Mouse (Mus musculus) left cerebral cortex, adult 2 months (tissue): ENCODE results near the gene Dlat. TPM values are rescaled to one million over a fixed set of nuclear protein-coding genes. Genes with fewer than 3 reads are reported as not detected.

Experiments
- DNase-seq, 2 experiments: peaks; one replicate each; pipeline ENCODE4 v3.0.0; 2021 to 2022; ENCODE audit warnings: low spot score in 2 of 2, mixed read lengths in 1 of 2; ENCODE audit errors: extremely low spot score in 1 of 2
- H3K27ac ChIP-seq: fragments of 200-600 bp; 2 replicates; pipeline ENCODE4 v1.8.1; 2022
- H3K4me3 ChIP-seq: fragments of 200-600 bp; 2 replicates; pipeline ENCODE4 v1.8.1; 2022
- CTCF ChIP-seq: fragments of 200-600 bp; IDR thresholded peaks from 2 replicates; pipeline ENCODE4 v1.8.1; 2022; ENCODE audit warnings: antibody characterized with exemption, mild to moderate bottlenecking, moderate library complexity
- intact Hi-C: fragments of 180-260 bp; cut with DNase I; formaldehyde crosslinking; loops from one replicate; pipeline ENCODE4 v1.15.1; 2025
- total RNA-seq, 2 experiments: library from RNA; stranded (reverse); gene quantifications; 2 replicates each; pipeline ENCODE4 v1.2.3; 2021

Gene Dlat
- total RNA-seq, 2 experiments from 2014 or later: 110 to 119 TPM

- TF ChIP-seq CTCF: no peak
- intact Hi-C loops: no loop called here
- no peak overlapping the region for H3K27ac ChIP-seq
- no peak for DNase-seq
- H3K4me3 ChIP-seq: no peak overlapping the region
Measured at GRCm38 (mm10) chr9:50585145-50585818, 74.3 kb downstream of the Dlat start.

Other genes starting within 250 kb of the Dlat start
- not detected for gene Plet1, start 165.3 kb downstream of the Dlat start, total RNA-seq
- gene Pts, start 131.1 kb downstream of the Dlat start, total RNA-seq: 10 to 100 TPM; 28.6 to 31.6 TPM
- gene Il18, start 105.0 kb downstream of the Dlat start, total RNA-seq: 10 to 100 TPM; 22.6 to 23.8 TPM
- 1 to 10 TPM; 3.0 to 3.6 TPM for gene Bco2, start 104.6 kb downstream of the Dlat start, total RNA-seq
- not detected for gene Tex12, start 98.5 kb downstream of the Dlat start, total RNA-seq
- gene Sdhd, start 56.0 kb downstream of the Dlat start, total RNA-seq: 100 to 1,000 TPM in 1 of 2 experiments, 10 to 100 TPM in 1; 97.9 to 114 TPM
- 100 to 1,000 TPM; 216 to 226 TPM for gene Timm8b, start 55.9 kb downstream of the Dlat start, total RNA-seq
- 1 to 10 TPM; 2.0 to 3.8 TPM for gene Pih1d2, start 42.5 kb downstream of the Dlat start, total RNA-seq
- gene Nkapd1, start 42.3 kb downstream of the Dlat start, total RNA-seq: 10 to 100 TPM; 21.3 to 22.1 TPM
- 10 to 100 TPM; 79.4 to 80.7 TPM for gene Dixdc1, start 79.7 kb upstream of the Dlat start, total RNA-seq
- gene 2310030G06Rik, start 86.8 kb upstream of the Dlat start, total RNA-seq: 1 to 10 TPM; 2.8 to 3.2 TPM
- 100 to 1,000 TPM; 118 to 125 TPM for gene Cryab, start 91.5 kb upstream of the Dlat start, total RNA-seq
- 1 to 10 TPM; 1.4 to 1.5 TPM for gene Hspb2, start 92.6 kb upstream of the Dlat start, total RNA-seq
- 1 to 10 TPM; 4.6 to 4.8 TPM for gene Fdxacb1, start 108.5 kb upstream of the Dlat start, total RNA-seq
- 10 to 100 TPM; 25.4 to 26.7 TPM for gene Alg9, start 115.2 kb upstream of the Dlat start, total RNA-seq
- 10 to 100 TPM; 34.7 to 38.3 TPM for gene 1110032A03Rik, start 115.7 kb upstream of the Dlat start, total RNA-seq
- gene Ppp2r1b, start 185.5 kb upstream of the Dlat start, total RNA-seq: 10 to 100 TPM; 21.6 to 28.5 TPM